Mouse (Mus musculus) kidney, adult 2 months (tissue): ENCODE measurements around the gene Rpl27.

Source experiments
- CTCF ChIP-seq: fragments of 200-500 bp; conservative IDR thresholded peaks from 2 replicates; pipeline ENCODE4 v1.5.1; 2011; ENCODE audit warnings: low read depth, mild to moderate bottlenecking, control low read depth, low read length, moderate library complexity, mixed read lengths; ENCODE audit not compliant: insufficient read depth, insufficient read length
- POLR2A ChIP-seq: fragments of 200-500 bp; IDR thresholded peaks from one replicate; pipeline ENCODE4 v1.6.1; 2011; ENCODE audit warnings: low read depth, low read length, control low read depth

DNA sequence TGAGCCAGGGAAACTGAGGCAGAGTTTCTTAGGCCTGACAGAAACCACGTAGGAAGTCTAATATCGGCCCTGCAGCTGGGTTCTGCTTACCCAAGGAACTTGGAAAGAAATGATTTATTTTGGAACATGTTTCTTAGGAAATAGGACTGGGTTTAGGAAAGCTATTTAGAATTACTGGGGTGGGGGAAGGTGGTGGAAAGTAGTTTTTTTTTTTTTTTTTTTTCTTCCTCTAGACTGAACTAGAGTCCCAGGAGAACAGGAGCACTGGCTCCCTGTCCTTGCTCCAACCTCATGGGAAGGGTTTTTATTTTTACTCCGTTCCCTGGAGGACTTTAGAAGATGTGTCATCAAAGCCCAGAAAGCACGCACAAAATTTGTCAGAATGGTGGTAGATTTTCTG lies 27.1 kb downstream of the Rpl27 start:
- TF ChIP-seq CTCF (no peak), POLR2A (no peak)
